Mouse (Mus musculus) spleen, postnatal 10 days (tissue): ENCODE measurements around the gene Pfdn6.

Source experiments
- DNase-seq, 2 experiments: peaks; one replicate each; pipeline ENCODE4 v3.0.0; 2021 to 2022; ENCODE audit warnings: low spot score in 2 of 2

Gene Pfdn6

GRCm38 (mm10) chr17:33940206-33940805 lies at the start of gene Pfdn6, which contains the start of gene Wdr46:
Pfdn6 (minus strand) TSS chr17:33940343.
Wdr46 (plus strand) TSS chr17:33940660.
- peak; percentile 89 to 93 for DNase-seq

- DNase-seq = peak; percentile 68 to 85
These were observed 42.0 kb upstream of the Pfdn6 start for GRCm38 (mm10) chr17:33982136-33982535.

GRCm38 (mm10) chr17:33981192-33981909 lies 41.2 kb upstream of the Pfdn6 start:
- DNase-seq = peak; percentile 50 to 87

- DNase-seq = no peak
These were observed 40.3 kb upstream of the Pfdn6 start for GRCm38 (mm10) chr17:33980181-33981035.

- DNase-seq = no peak
These were observed 39.4 kb upstream of the Pfdn6 start for GRCm38 (mm10) chr17:33979512-33980050.

- peak; percentile 55 to 81 for DNase-seq
These were observed 38.5 kb upstream of the Pfdn6 start for GRCm38 (mm10) chr17:33978631-33979031.

- DNase-seq = peak in 1 of 2 experiments; percentile 22
These were observed 37.9 kb upstream of the Pfdn6 start for GRCm38 (mm10) chr17:33977861-33978557.

GRCm38 (mm10) chr17:33973572-33973971 lies 33.4 kb upstream of the Pfdn6 start:
- DNase-seq = no peak

- DNase-seq = peak in 1 of 2 experiments; percentile 56
These were observed 32.5 kb upstream of the Pfdn6 start for GRCm38 (mm10) chr17:33972691-33973090.

GRCm38 (mm10) chr17:33969394-33969793 lies 29.3 kb upstream of the Pfdn6 start:
- DNase-seq = peak in 1 of 2 experiments; percentile 54

GRCm38 (mm10) chr17:33968927-33969326 lies 28.8 kb upstream of the Pfdn6 start:
- peak in 1 of 2 experiments; percentile 66 for DNase-seq

GRCm38 (mm10) chr17:33968489-33968888 lies 28.3 kb upstream of the Pfdn6 start:
- DNase-seq = peak; percentile 75 to 83

GRCm38 (mm10) chr17:33965846-33966550 lies 25.9 kb upstream of the Pfdn6 start:
- no peak for DNase-seq

GRCm38 (mm10) chr17:33965082-33965845 lies 25.1 kb upstream of the Pfdn6 start:
- no peak for DNase-seq

- no peak for DNase-seq
These were observed 22.7 kb upstream of the Pfdn6 start for GRCm38 (mm10) chr17:33962876-33963275.

- no peak for DNase-seq
These were observed 19.8 kb upstream of the Pfdn6 start for GRCm38 (mm10) chr17:33959948-33960347.

- DNase-seq = no peak
These were observed 19.0 kb upstream of the Pfdn6 start for GRCm38 (mm10) chr17:33959135-33959534.

- no peak for DNase-seq
These were observed 18.3 kb upstream of the Pfdn6 start for GRCm38 (mm10) chr17:33958451-33958850.

GRCm38 (mm10) chr17:33957493-33957892 lies 17.4 kb upstream of the Pfdn6 start:
- DNase-seq = no peak

- no peak for DNase-seq
These were observed 16.2 kb upstream of the Pfdn6 start for GRCm38 (mm10) chr17:33956336-33956735.
